Mouse (Mus musculus): ENCODE results near the gene Clcnkb.

DNA sequence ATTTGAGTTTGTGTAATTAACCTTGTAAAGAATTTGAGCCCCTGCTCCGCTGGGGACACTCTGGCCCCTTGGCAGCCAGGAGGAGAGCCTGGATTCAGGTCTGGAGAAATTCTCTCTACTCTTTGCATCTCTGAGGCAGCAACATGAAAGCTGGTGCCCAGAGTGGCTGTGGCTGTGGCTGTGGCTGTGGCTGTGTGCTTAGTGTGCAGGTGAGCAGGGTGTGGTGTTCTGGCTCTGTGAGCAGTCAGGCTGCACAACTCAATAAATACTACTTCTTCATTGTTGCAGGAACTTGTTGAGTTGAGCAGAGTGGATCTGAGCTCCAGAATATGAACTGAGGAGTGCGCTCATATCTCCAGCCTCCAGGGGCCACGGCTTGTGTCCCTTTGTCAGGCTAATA is 43.1 kb upstream of the Clcnkb start:
- TF ChIP-seq CTCF (IDR thresholded peaks at IDR 0.05) = no peak
- TF ChIP-seq EP300 (IDR thresholded peaks at IDR 0.05) = no peak
